Mouse (Mus musculus): Measurements from ENCODE around the gene Rab5b.
"Not testable (repeated sequence)": the region's sequence is repeated elsewhere in the genome, so short reads cannot be mapped to it uniquely, and the experiment has no call there.

GRCm38 (mm10) chr10:128725466-128725865, 29.4 kb upstream of the Rab5b start:
- not testable (repeated sequence) for TF ChIP-seq EP300 (optimal IDR thresholded peaks at IDR 0.05); CTCF (IDR thresholded peaks at IDR 0.05; ENCODE audit: low read depth)

Measured in stomach, postnatal 0 days (tissue).